Mouse (Mus musculus) neural tube, embryonic 13.5 days (tissue): Measurements from ENCODE around the gene Trpm2. TPM values are rescaled to one million over a fixed set of nuclear protein-coding genes. Genes with fewer than 3 reads are reported as not detected.
A peak's percentile ranks its signal among the peaks of the same experiment; 100 is the strongest.

ENCODE experiments used
- ATAC-seq: fragments of 200-750 bp; cut with Nextera tagmentation; 2 replicates; pipeline ENCODE4 v1.8.0; 2017; ENCODE audit warnings: low read depth, mild to moderate bottlenecking, moderate TSS enrichment, moderate library complexity
- H3K27ac ChIP-seq: fragments of 300-500 bp; sonication (generic); replicated peaks from 2 replicates; pipeline ENCODE4 v1.5.1; 2015; ENCODE audit warnings: moderate library complexity, mild to moderate bottlenecking, inconsistent platforms
- H3K27me3 ChIP-seq: fragments of 300-500 bp; sonication (generic); 2 replicates; pipeline ENCODE4 v1.6.1; 2015; ENCODE audit warnings: mild to moderate bottlenecking, inconsistent platforms
- H3K36me3 ChIP-seq: fragments of 300-500 bp; sonication (generic); 2 replicates; pipeline ENCODE4 v1.6.1; 2015; ENCODE audit warnings: mild to moderate bottlenecking, inconsistent platforms
- H3K4me1 ChIP-seq: fragments of 300-500 bp; sonication (generic); replicated peaks from 2 replicates; pipeline ENCODE4 v1.6.1; 2015; ENCODE audit warnings: inconsistent platforms
- H3K4me2 ChIP-seq: fragments of 300-500 bp; sonication (generic); 2 replicates; pipeline ENCODE4 v1.6.1; 2015; ENCODE audit warnings: inconsistent platforms, mild to moderate bottlenecking, moderate library complexity
- H3K4me3 ChIP-seq: fragments of 300-500 bp; sonication (generic); 2 replicates; pipeline ENCODE4 v1.5.1; 2015; ENCODE audit warnings: mild to moderate bottlenecking, inconsistent platforms
- H3K9ac ChIP-seq: fragments of 300-500 bp; sonication (generic); 2 replicates; pipeline ENCODE4 v1.6.1; 2015; ENCODE audit warnings: moderate library complexity, mild to moderate bottlenecking, inconsistent platforms
- H3K9me3 ChIP-seq: fragments of 300-500 bp; sonication (generic); 2 replicates; pipeline ENCODE4 v1.6.1; 2016; ENCODE audit warnings: inconsistent platforms
- WGBS: fragments of 180-500 bp; shearing (Covaris S2); methylation state at CpG from one replicate; pipeline ENCODE4 v1.1.7; 2015; 5-methylcytosine and 5-hydroxymethylcytosine counted together
- polyA plus RNA-seq: library from polyadenylated mRNA; unstranded; fragments of >200 nt; fragmentation: Nextera tagmentation; extraction: Ambion mirVana; gene quantifications from 2 replicates; pipeline ENCODE4 v1.2.1, GENCODE M21; 2015

Gene Trpm2
- polyA plus RNA-seq, 1 experiment from 2014 or later: 4.1 TPM

GRCm38 (mm10) chr10:77895562-77895961 is 74.8 kb downstream of the Trpm2 start:
- no peak for ATAC-seq
- H3K9ac ChIP-seq: no peak overlapping the region
- WGBS: 62% methylated on average over 5 of the region's 5 CpGs

DNA sequence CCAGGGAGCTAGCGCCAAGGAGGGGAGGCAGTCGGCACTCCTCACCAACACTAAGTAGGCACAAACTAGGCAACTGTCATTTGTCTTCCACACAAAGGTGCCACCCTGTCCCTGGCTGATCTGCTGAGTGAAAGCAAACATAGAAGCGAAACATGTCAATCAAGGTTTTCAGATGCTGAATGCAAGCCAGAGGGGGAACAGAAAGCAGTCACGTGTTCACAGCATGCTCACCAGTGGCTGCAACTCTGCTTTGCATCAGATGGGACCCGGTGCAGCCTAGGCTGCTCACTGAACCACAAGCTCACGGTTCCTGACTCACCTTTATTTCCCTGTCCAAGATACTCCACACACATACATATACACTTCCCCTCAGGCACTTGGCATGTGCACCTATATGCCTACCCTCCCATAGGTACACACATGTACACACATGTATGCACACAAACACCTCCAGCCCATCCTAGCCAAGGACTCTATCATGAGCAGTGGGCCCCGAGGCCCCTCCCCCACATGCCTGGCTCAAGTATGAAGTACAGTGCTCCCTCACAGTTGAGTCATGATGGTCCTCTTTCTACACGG is 79.3 kb downstream of the Trpm2 start:
- no peak overlapping the region for H3K27ac ChIP-seq
- H3K27me3 ChIP-seq: no peaks in the 10 kb centered on the region
- ATAC-seq: no peak
- H3K9me3 ChIP-seq: no peaks in the 10 kb centered on the region
- no peak overlapping the region for H3K9ac ChIP-seq
- H3K36me3 ChIP-seq: no peaks in the 10 kb centered on the region
- no peak overlapping the region for H3K4me2 ChIP-seq
- H3K4me3 ChIP-seq: no peak overlapping the region
- no peaks in the 10 kb centered on the region for H3K4me1 ChIP-seq
- WGBS: 92% methylated on average over 8 of the region's 8 CpGs

More at GRCm38 (mm10) chr10:77895562-77895961, 74.8 kb downstream of the Trpm2 start:
- Histone ChIP-seq H3K4me3 (no peak overlapping the region), H3K9me3 (no peaks in the 10 kb centered on the region), H3K27ac (no peak overlapping the region), H3K27me3 (no peaks in the 10 kb centered on the region), H3K4me1 (no peaks in the 10 kb centered on the region), H3K4me2 (no peak overlapping the region), H3K36me3 (no peaks in the 10 kb centered on the region)

- Histone ChIP-seq H3K4me3 (no peak overlapping the region), H3K27ac (no peak overlapping the region), H3K36me3 (no peaks in the 10 kb centered on the region), H3K9ac (no peak overlapping the region), H3K9me3 (no peaks in the 10 kb centered on the region), H3K27me3 (no peaks in the 10 kb centered on the region), H3K4me2 (no peak overlapping the region), H3K4me1 (no peaks in the 10 kb centered on the region)
- ATAC-seq: no peak
- 59% methylated on average over 12 of the region's 12 CpGs for WGBS
These were observed 84.2 kb downstream of the Trpm2 start for GRCm38 (mm10) chr10:77886007-77886747.

- no peaks in the 10 kb centered on the region for H3K9me3 ChIP-seq
- no peaks in the 10 kb centered on the region for H3K4me1 ChIP-seq
- H3K27ac ChIP-seq: no peak overlapping the region
- no peaks in the 10 kb centered on the region for H3K36me3 ChIP-seq
- 85% methylated on average over 5 of the region's 5 CpGs for WGBS
- ATAC-seq: no peak
- H3K4me2 ChIP-seq: no peak overlapping the region
- no peak overlapping the region for H3K4me3 ChIP-seq
- no peak overlapping the region for H3K9ac ChIP-seq
- no peaks in the 10 kb centered on the region for H3K27me3 ChIP-seq
These were observed 87.8 kb downstream of the Trpm2 start for GRCm38 (mm10) chr10:77882553-77882952.

DNA sequence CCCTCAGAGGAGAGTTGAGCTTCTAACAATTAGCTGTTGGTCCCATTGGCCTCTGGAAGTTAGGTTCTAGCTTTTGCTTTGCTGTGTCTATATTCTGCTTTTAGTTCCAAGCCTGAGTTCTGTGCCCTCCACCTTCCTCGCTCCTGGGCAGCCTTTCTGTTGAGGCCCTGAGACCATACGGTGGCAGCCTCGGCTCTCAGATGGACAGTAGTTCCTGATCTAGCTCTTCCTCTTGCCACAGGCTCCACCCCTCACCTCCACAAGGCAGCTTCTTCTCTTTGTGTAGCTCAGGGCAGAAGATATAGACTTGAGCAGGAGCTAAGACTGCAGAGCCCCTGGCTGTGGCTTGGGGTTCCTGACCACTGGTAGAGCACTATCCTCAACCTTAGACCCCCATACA is 90.1 kb downstream of the Trpm2 start:
- H3K27ac ChIP-seq: no peak overlapping the region
- H3K36me3 ChIP-seq: no peaks in the 10 kb centered on the region
- no peaks in the 10 kb centered on the region for H3K9me3 ChIP-seq
- 82% methylated on average over 3 of the region's 3 CpGs for WGBS
- H3K9ac ChIP-seq: no peak overlapping the region
- H3K4me2 ChIP-seq: no peak overlapping the region
- H3K4me3 ChIP-seq: no peak overlapping the region
- H3K4me1 ChIP-seq: no peaks in the 10 kb centered on the region
- no peaks in the 10 kb centered on the region for H3K27me3 ChIP-seq
- ATAC-seq: no peak

DNA sequence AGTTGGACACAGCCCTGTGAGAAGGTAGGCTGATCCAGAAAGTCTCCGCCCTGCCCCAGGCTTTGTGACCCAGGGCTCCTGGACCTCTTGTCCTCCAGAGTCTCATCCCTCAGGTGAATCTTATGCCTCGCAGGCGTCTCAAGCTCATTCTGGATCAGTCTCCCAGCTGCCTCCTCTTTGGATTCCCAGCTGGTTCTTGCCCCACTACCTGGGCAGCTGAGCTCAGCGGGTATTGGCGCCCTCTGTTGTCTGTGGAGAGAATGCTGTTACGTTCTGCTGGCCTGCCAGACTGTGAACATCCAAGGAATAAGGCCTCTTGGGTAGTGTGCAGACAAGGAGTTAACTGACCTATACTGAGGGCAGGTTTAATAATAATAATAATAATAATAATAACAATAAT is 91.4 kb downstream of the Trpm2 start:
- Histone ChIP-seq H3K9ac (no peak overlapping the region), H3K27me3 (no peaks in the 10 kb centered on the region), H3K27ac (no peak overlapping the region), H3K4me2 (no peak overlapping the region), H3K4me1 (no peaks in the 10 kb centered on the region), H3K9me3 (no peaks in the 10 kb centered on the region), H3K4me3 (no peak overlapping the region), H3K36me3 (no peaks in the 10 kb centered on the region)
- 61% methylated on average over 6 of the region's 6 CpGs for WGBS
- ATAC-seq: no peak

DNA sequence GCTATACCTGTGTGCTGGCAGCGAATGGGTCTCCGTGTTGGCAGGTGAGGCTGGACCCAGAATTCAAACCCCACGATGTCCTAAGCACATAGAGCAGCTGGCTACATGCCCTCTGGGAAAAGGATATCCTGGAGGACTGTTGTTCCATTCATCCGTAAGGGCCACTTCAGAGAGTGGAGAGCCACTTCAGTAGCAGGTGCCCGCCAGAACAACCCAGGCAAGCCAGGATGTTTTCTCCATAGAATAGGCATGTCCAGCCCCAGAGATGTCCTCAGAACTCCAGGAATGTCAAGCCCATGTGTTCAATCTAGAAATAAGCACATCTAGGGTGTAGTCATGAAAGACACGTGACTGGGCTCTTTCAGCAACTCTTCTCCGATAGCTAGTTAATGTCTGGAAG is 100.7 kb downstream of the Trpm2 start:
- H3K27me3 ChIP-seq: no peaks in the 10 kb centered on the region
- 0 out of 2 replicates have a peak, but pooled peaks cover 3% of the 10 kb centered on the region for H3K4me1 ChIP-seq
- 93% methylated on average over 7 of the region's 7 CpGs for WGBS
- H3K4me3 ChIP-seq: no peak overlapping the region
- no peak overlapping the region for H3K9ac ChIP-seq
- no peaks in the 10 kb centered on the region for H3K36me3 ChIP-seq
- H3K27ac ChIP-seq: no peak overlapping the region
- ATAC-seq: no peak
- H3K4me2 ChIP-seq: no peak overlapping the region
- H3K9me3 ChIP-seq: no peaks in the 10 kb centered on the region

DNA sequence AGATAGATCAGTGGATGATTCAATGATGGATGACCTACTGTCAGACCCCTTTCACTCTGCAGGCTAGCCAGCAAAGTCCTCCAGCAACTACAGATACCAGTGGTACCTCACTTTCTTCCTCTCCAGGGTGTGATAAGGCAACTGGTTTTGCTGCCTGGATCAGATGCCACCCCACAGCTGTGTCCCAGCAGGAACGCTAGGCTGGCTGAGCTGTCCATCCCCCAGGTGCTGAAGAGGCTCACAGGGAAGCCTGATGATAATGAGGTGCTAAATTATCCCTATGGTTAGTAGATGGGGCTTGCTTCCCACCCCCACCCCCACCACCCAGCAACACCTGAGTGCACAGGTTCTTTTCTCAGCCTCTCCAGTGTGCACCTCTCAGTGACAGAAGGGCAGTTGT is 102.8 kb downstream of the Trpm2 start:
- no peaks in the 10 kb centered on the region for H3K9me3 ChIP-seq

DNA sequence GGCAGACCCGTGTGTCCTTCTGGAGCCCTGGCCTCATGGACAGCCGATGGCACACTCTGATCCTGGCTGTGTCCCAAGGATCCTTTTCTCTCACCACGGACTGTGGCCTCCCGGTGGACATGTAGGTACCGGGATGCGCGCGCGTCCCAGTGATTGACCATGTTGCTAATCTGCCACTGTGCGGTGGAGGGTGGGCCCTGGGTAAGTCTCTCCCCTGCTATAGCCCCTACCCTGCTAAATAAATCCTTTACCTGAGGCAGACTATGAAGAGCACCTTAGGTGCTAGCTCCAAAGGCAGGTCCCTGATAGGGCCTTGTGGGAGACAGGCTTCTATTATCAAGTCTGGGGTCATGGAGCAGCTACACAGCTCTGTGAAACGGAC is 105.6 kb downstream of the Trpm2 start:
- Histone ChIP-seq H3K4me1 (0 out of 2 replicates have a peak, but pooled peaks cover 5% of the 10 kb centered on the region), H3K4me2 (peak overlapping the region; percentile 43)
- 44% methylated on average over 11 of the region's 11 CpGs for WGBS

More for the DNA sequence above, 102.8 kb downstream of the Trpm2 start:
- Histone ChIP-seq H3K9ac (no peak overlapping the region), H3K27ac (no peak overlapping the region), H3K36me3 (no peaks in the 10 kb centered on the region), H3K4me2 (no peak overlapping the region), H3K4me1 (0 out of 2 replicates have a peak, but pooled peaks cover 5% of the 10 kb centered on the region), H3K4me3 (no peak overlapping the region), H3K27me3 (no peaks in the 10 kb centered on the region)
- WGBS: 35% methylated on average over 1 of the region's 1 CpGs
- ATAC-seq: no peak

GRCm38 (mm10) chr10:77864067-77864761 is 106.1 kb downstream of the Trpm2 start:
- Histone ChIP-seq H3K9ac (peak overlapping the region; percentile 45; the same call in 1 of the 2 replicates), H3K36me3 (no peaks in the 10 kb centered on the region), H3K4me3 (peak overlapping the region; percentile 17; the same call in 1 of the 2 replicates), H3K4me1 (0 out of 2 replicates have a peak, but pooled peaks cover 5% of the 10 kb centered on the region), H3K9me3 (no peaks in the 10 kb centered on the region), H3K4me2 (peak overlapping the region; percentile 43), H3K27me3 (no peaks in the 10 kb centered on the region), H3K27ac (no peak overlapping the region)
- ATAC-seq: peak; percentile 76
- 38% methylated on average over 12 of the region's 14 CpGs for WGBS

More for the DNA sequence above, 105.6 kb downstream of the Trpm2 start:
- H3K27ac ChIP-seq: no peak overlapping the region
- peak overlapping the region; percentile 45; the same call in 1 of the 2 replicates for H3K9ac ChIP-seq
- H3K36me3 ChIP-seq: no peaks in the 10 kb centered on the region
- H3K27me3 ChIP-seq: no peaks in the 10 kb centered on the region
- H3K4me3 ChIP-seq: peak overlapping the region; percentile 17; the same call in 1 of the 2 replicates
- H3K9me3 ChIP-seq: no peaks in the 10 kb centered on the region
- no peak for ATAC-seq

DNA sequence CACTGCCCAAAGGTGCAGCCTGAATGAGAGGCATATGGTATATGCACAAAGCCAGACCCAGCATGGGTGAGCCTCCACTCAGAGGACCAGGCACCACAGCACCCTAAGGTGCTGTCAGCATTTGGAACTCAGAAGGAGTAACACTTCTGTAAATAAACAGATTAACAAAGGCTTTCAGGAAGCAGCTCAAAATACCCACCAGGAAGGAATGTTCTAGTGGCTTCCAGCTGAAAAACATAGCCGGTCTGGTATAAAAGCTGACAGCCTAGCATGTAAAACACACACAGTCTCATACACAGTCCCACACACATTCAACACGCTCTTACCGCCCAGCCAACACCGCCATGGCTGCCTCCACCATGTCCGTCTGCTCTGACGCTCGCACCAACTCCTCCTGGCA is 108.7 kb downstream of the Trpm2 start, which contains the start of gene Gm3285:
Gene Gm3285, plus strand, starts transcription at position 301 of the 400 bp plus-strand sequence.
- Histone ChIP-seq H3K36me3 (no peaks in the 10 kb centered on the region), H3K4me3 (no peak within 1 kb of the TSS), H3K4me1 (0 out of 2 replicates have a peak, but pooled peaks cover 5% of the 10 kb centered on the region), H3K9me3 (no peaks in the 10 kb centered on the region), H3K9ac (no peak within 1 kb of the TSS), H3K27me3 (no peaks in the 10 kb centered on the region), H3K27ac (no peak within 1 kb of the TSS), H3K4me2 (no peak within 1 kb of the TSS)
- 46% methylated on average over 7 of the region's 7 CpGs for WGBS
- no peak for ATAC-seq
